Mouse (Mus musculus) layer of hippocampus, postnatal 25 days (tissue): Measurements from ENCODE around the gene Ralgps1. TPM values are rescaled to one million over a fixed set of nuclear protein-coding genes. Genes with fewer than 3 reads are reported as not detected.
A peak's percentile ranks its signal among the peaks of the same experiment; 100 is the strongest.

Experiments used
- DNase-seq, 2 experiments: peaks; one replicate each; pipeline ENCODE4 v3.0.0; 2022; ENCODE audit warnings: mixed read lengths in 2 of 2, low spot score in 1 of 2; ENCODE audit errors: extremely low spot score in 1 of 2
- total RNA-seq, 2 experiments: library from RNA; stranded (reverse); gene quantifications; 2 replicates each; pipeline ENCODE4 v1.2.3; 2021

The Ralgps1 gene
- 10 to 100 TPM; 53.9 to 63.2 TPM for total RNA-seq

GRCm38 (mm10) chr2:33370777-33371647 lies at the start of gene Ralgps1:
TSS of gene Ralgps1 (minus strand) at chr2:33371486.
- DNase-seq: peak; percentile 89 to 92

- DNase-seq: no peak
Measured at GRCm38 (mm10) chr2:33417454-33417853, 46.2 kb upstream of the Ralgps1 start.

DNA sequence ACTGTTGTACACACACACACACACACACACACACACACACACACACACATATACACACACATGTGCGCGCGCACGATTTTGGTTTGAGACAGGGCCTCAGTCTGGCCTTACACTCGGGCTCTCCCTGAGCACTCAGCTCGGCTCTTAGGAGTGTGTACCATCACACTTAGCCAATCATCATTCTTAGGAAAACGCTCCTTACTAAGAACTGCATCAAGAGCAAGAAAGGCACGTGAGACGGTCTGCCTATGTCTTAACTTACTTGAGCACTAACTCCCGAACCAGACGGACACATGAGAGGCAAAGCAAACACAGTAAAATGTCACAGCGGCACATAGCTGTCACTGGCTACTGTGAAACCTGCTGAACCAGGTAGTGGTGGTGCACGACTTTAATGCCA lies 42.7 kb upstream of the Ralgps1 start:
- no peak for DNase-seq

GRCm38 (mm10) chr2:33412111-33412510 lies 40.8 kb upstream of the Ralgps1 start:
- DNase-seq: no peak

GRCm38 (mm10) chr2:33403511-33404003 lies 32.3 kb upstream of the Ralgps1 start:
- DNase-seq: no peak

- no peak for DNase-seq
Measured at GRCm38 (mm10) chr2:33402638-33403037, 31.4 kb upstream of the Ralgps1 start.

DNA sequence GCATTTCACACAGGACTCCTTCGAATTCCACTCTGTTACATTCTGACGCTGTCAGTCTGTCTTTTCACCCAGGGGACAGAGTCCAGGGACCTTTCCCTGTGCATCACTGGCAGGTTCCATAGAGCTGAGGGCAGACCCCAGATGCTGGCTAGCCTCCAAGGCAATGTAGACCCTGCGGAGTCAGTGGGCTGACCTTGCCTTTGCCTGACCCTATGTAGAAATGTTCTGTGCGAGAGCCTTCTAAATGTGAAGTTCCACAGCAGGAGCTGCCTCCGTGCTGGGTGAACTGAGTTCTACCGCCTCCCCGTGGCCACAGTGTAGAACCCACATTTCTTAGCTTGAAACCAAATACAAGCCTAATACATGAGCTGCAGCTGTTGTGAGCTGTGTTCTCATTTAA lies 30.9 kb upstream of the Ralgps1 start:
- peak; percentile 59 to 85 for DNase-seq

GRCm38 (mm10) chr2:33401217-33401616 lies 29.9 kb upstream of the Ralgps1 start:
- peak in 1 of 2 experiments; percentile 41 for DNase-seq

DNA sequence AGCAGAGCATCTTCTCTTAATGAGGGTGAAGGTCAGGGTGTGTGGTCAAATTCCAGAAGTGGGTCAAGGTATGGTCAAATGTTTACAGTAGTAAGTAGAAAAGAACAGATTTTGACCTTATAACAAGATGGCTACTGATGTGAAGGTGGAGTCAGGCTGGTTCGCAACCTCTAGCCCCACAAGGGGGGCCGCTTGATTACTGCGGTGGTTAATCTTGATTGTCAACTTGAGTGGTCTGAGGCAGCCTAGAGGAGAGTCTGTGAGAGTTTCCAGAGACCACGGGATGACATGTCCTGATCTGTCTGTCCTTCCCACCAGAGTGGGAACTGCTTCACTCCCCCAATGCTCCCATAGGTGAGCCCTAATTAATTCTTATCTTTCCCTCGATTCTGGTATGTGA lies 29.3 kb upstream of the Ralgps1 start:
- no peak for DNase-seq

DNA sequence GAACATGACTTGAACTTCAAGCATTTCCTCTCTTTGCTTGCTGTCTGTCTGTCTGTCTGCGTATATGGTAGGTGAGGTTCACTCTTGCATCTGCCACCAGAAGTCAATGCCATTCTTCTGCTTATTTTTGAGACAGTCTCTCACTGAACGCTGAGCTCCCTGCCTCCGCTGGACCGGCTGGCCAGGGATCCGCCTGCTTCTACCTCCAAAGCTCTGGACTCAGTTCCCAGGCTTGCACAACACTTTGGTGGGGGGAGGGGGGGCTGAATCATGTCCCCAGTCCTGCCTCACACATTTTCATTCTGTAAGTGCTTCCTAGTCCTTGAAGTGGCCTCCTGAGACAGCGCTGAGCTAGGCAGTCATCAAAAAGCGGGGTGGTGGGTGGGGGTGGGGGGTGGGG lies 27.8 kb upstream of the Ralgps1 start:
- no peak for DNase-seq

DNA sequence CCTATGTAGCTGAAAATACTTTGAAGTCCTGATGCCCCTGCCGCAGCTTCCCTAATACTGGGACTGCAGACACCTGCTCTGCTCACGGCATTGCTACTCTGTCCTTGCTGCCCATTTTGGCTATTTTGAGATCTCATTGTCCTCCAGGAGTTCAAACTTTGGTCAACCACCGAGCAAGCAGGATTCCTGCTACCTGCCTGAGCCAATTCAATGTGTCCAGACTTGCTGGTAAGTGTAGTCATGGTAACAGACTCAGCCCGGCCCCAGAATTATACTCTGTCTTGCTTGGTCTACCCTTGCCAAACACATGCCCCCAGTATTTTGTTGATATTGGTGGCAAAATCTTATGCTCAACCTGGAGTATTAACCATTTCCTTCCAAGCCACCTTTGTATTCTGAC lies 25.8 kb upstream of the Ralgps1 start:
- no peak for DNase-seq

DNA sequence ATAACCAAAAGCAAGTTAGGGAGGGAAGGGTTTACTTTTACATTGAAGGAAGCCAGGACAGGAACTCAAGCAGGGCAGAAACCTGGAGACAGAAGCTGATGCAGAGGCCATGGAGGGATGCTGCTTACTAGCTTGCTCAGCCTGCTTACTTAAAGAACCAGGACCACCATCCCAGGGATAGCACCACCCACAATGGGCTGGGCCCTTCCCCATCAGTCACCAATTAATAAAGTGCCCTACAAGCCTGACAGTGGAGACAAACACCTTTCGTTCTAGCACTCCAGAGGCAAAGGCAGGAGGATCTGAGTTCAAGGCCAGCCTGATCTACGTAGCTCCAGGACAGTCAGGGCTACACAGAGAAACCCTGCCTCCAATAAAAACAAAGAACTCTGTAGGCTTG lies 23.8 kb upstream of the Ralgps1 start:
- DNase-seq: no peak

DNA sequence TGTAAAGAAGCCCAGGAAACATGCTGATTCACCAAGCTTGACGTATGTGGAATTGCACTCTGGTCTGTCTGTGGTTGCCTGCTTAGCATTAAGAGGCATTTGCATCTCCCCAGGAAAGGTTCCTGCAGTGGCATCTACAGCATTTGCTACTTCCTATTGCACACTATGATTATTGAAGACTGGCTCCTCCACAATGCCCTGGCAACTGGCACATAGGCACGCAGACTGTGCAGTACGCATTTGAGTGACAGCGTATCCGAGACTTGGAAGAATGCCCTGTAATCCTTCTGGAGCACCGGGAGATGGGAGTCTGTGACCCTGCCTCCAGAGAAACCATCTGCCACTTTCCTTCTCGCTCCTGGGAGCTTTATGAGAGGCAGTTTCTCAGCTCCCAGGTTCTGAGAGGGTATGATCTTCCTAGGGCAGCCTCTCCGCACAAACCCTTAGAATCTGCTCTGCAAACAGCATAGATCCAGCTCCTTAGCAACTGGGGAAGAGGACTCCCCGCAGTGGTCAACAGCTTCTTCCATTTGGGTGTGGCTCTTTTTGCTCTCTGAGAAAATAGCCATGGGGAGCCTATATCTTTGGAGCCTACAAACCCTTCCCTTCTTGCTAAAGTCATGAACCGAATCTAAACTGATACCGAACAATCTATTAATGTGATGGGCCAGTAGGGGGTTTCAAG lies 22.8 kb upstream of the Ralgps1 start:
- DNase-seq: peak in 1 of 2 experiments; percentile 25

GRCm38 (mm10) chr2:33393021-33393420 lies 21.7 kb upstream of the Ralgps1 start:
- DNase-seq: no peak

DNA sequence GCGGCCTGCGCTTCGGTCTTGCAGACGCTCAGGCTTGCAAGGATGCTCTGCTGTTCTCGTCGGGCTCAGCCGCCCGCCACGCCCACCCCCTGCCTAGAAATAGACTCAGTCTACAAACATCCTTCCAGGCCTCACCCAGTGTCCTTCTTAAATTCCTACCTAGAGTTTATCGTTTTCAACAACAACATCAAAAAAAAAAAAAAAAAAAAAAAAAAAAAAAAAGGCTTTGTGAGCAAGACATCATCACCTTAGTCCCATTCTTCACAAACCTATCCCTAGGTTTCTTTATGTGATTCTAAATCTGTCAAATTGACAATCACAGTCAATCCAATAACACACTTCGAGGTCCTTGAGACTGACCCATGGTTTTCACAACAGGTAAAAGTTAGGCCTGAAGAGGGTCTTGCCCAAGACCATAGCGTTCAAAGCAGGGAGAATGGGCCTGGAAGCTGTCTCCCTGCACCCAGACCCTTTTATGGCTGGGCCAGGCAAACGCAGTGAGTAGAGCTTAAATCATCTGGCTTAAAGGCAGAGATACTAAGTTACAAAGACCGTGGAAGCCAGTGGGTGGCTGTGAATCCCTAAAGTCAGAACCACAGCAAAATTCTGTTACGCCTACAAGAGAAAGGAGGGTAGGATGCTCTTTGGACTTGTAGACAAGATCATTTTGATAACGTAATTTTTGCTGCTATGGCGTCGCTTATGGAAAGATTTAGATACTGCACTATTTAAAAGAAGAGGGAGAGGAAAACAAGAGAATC lies 542 bp upstream of the Ralgps1 start:
- no peak for DNase-seq

- DNase-seq: no peak
Measured at GRCm38 (mm10) chr2:33370276-33370776, 960 bp downstream of the Ralgps1 start.

- no peak for DNase-seq
Measured at GRCm38 (mm10) chr2:33369453-33369852, 1.8 kb downstream of the Ralgps1 start.

- DNase-seq: no peak
Measured at GRCm38 (mm10) chr2:33368486-33368885, 2.8 kb downstream of the Ralgps1 start.

DNA sequence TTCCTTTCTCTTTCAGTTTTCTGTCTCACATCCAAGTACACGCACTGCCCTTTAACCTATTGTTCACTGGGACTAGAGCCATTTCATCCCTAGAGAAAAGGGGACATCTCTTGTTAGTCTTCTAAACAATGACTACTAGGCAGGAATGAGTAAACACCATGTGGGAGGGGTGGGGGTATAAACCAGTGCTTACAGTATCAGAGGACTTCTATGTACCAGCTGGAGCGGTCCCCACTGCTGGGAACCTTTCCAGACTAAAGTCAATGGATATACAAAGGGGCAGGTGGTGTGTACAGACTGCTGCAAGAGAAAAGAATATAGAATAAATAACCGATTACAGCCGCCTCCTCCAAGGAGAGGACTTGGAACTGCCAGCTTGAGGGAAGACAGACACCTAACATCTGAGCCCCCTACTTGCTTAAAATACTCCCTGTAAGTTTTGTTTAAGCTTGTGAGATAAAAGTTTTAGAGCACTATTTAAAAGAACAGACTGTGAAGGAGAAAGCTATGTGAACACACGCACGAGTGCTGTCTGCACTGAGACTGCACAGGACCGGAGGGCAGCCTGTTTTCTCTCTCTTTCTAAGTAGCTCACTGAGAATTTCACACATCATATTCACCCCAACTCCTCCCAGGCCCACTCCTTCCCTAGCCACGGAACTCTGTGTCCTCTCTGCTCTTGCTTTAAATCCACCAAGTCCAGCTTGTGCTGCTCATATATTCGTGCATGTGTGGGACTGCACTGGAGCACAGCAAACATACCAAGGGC lies 5.4 kb downstream of the Ralgps1 start:
- peak in 1 of 2 experiments; percentile 15 for DNase-seq

DNA sequence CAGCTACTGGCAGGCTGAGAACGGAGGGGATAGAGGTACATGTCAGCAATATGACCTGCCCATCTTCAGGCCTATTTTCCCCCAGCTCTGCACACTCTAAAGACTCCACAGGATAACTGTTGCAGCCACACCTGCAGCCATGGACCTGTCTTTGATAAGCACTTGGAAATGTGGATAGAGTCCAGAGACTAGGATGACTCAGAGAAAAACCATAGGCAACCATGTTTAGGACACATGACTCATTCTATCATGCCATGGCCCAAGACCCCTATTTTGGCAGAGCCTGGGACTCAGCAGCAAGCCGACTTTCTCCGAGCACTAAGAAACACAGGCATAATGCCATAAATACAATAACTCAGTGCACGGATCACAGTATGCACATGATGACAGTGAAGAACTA lies 6.6 kb downstream of the Ralgps1 start:
- DNase-seq: no peak
